Mouse (Mus musculus): ENCODE measurements at regions not wholly inside any gene's neighbourhood (a gene's known extent, or its start where the extent isn't known, plus 50 kb on each side); places are given as distances from the start of the nearest gene placed in this dataset.

- Histone ChIP-seq H3K4me1 (ENCODE audit: control insufficient read depth, insufficient read depth, low read length) (no peaks in the 10 kb centered on the region), H3K36me3 (ENCODE audit: control insufficient read depth, insufficient read depth, low read length) (no peaks in the 10 kb centered on the region), H3K9me3 (ENCODE audit: control insufficient read depth, low read length) (no peaks in the 10 kb centered on the region), H3K4me3 (ENCODE audit: low read depth, low read length) (no peak overlapping the region), H3K27ac (ENCODE audit: low read depth, low read length) (no peak overlapping the region), H3K9ac (ENCODE audit: low read length) (no peak overlapping the region), H3K4me2 (no peak overlapping the region), H3K27me3 (ENCODE audit: control insufficient read depth, insufficient read depth, low read length) (no peaks in the 10 kb centered on the region)
- WGBS: 83% methylated on average over 3 of the region's 3 CpGs
- DNase-seq (ENCODE audit: low spot score, missing footprints) (no peak), ATAC-seq (ENCODE audit: low FRiP score) (no peak)
Measured at GRCm38 (mm10) chr3:14952169-14952729, 66.2 kb downstream of the Car2 start.

GRCm38 (mm10) chr3:14952951-14953350, 66.9 kb downstream of the Car2 start:
- DNase-seq (ENCODE audit: low spot score, missing footprints) (no peak), ATAC-seq (ENCODE audit: low FRiP score) (no peak)
- Histone ChIP-seq H3K4me3 (ENCODE audit: low read depth, low read length) (no peak overlapping the region), H3K9ac (ENCODE audit: low read length) (no peak overlapping the region), H3K27ac (ENCODE audit: low read depth, low read length) (no peak overlapping the region), H3K9me3 (ENCODE audit: control insufficient read depth, low read length) (no peaks in the 10 kb centered on the region), H3K4me2 (no peak overlapping the region), H3K4me1 (ENCODE audit: control insufficient read depth, insufficient read depth, low read length) (no peaks in the 10 kb centered on the region), H3K27me3 (ENCODE audit: control insufficient read depth, insufficient read depth, low read length) (no peaks in the 10 kb centered on the region), H3K36me3 (ENCODE audit: control insufficient read depth, insufficient read depth, low read length) (no peaks in the 10 kb centered on the region)
- WGBS: 59% methylated on average over 3 of the region's 3 CpGs

GRCm38 (mm10) chr3:14957481-14957880, 71.4 kb downstream of the Car2 start:
- no peak overlapping the region for H3K4me2 ChIP-seq
- peaks cover 2% of the 10 kb centered on the region; the same call in 1 of the 2 replicates for H3K4me1 ChIP-seq (ENCODE audit: control insufficient read depth, insufficient read depth, low read length)
- H3K36me3 ChIP-seq (ENCODE audit: control insufficient read depth, insufficient read depth, low read length): no peaks in the 10 kb centered on the region
- DNase-seq (ENCODE audit: low spot score, missing footprints) (no peak), ATAC-seq (ENCODE audit: low FRiP score) (no peak)
- H3K4me3 ChIP-seq (ENCODE audit: low read depth, low read length): no peak overlapping the region
- WGBS: 79% methylated on average over 1 of the region's 1 CpGs
- no peak overlapping the region for H3K27ac ChIP-seq (ENCODE audit: low read depth, low read length)
- H3K9ac ChIP-seq (ENCODE audit: low read length): no peak overlapping the region
- no peaks in the 10 kb centered on the region for H3K27me3 ChIP-seq (ENCODE audit: control insufficient read depth, insufficient read depth, low read length)
- no peaks in the 10 kb centered on the region for H3K9me3 ChIP-seq (ENCODE audit: control insufficient read depth, low read length)

GRCm38 (mm10) chr3:14958277-14958676, 72.2 kb downstream of the Car2 start:
- WGBS: 80% methylated on average over 1 of the region's 1 CpGs

GRCm38 (mm10) chr3:14959586-14959985, 73.5 kb downstream of the Car2 start:
- Histone ChIP-seq H3K36me3 (ENCODE audit: control insufficient read depth, insufficient read depth, low read length) (no peaks in the 10 kb centered on the region), H3K4me1 (ENCODE audit: control insufficient read depth, insufficient read depth, low read length) (peaks cover 2% of the 10 kb centered on the region; the same call in 1 of the 2 replicates), H3K4me3 (ENCODE audit: low read depth, low read length) (no peak overlapping the region), H3K4me2 (no peak overlapping the region), H3K27ac (ENCODE audit: low read depth, low read length) (no peak overlapping the region), H3K9ac (ENCODE audit: low read length) (no peak overlapping the region), H3K27me3 (ENCODE audit: control insufficient read depth, insufficient read depth, low read length) (no peaks in the 10 kb centered on the region), H3K9me3 (ENCODE audit: control insufficient read depth, low read length) (no peaks in the 10 kb centered on the region)
- ATAC-seq (ENCODE audit: low FRiP score): peak; percentile 95
- 0% methylated on average over 1 of the region's 1 CpGs for WGBS
- DNase-seq (ENCODE audit: low spot score, missing footprints): peak; percentile 85

More at GRCm38 (mm10) chr3:14958277-14958676, 72.2 kb downstream of the Car2 start:
- no peaks in the 10 kb centered on the region for H3K27me3 ChIP-seq (ENCODE audit: control insufficient read depth, insufficient read depth, low read length)
- DNase-seq (ENCODE audit: low spot score, missing footprints) (no peak), ATAC-seq (ENCODE audit: low FRiP score) (no peak)
- no peaks in the 10 kb centered on the region for H3K36me3 ChIP-seq (ENCODE audit: control insufficient read depth, insufficient read depth, low read length)
- no peak overlapping the region for H3K4me3 ChIP-seq (ENCODE audit: low read depth, low read length)
- peaks cover 2% of the 10 kb centered on the region; the same call in 1 of the 2 replicates for H3K4me1 ChIP-seq (ENCODE audit: control insufficient read depth, insufficient read depth, low read length)
- H3K4me2 ChIP-seq: no peak overlapping the region
- H3K27ac ChIP-seq (ENCODE audit: low read depth, low read length): no peak overlapping the region
- no peak overlapping the region for H3K9ac ChIP-seq (ENCODE audit: low read length)
- no peaks in the 10 kb centered on the region for H3K9me3 ChIP-seq (ENCODE audit: control insufficient read depth, low read length)

- no peaks in the 10 kb centered on the region for H3K27me3 ChIP-seq (ENCODE audit: control insufficient read depth, insufficient read depth, low read length)
- no peak overlapping the region for H3K9ac ChIP-seq (ENCODE audit: low read length)
- ATAC-seq (ENCODE audit: low FRiP score): no peak
- no peaks in the 10 kb centered on the region for H3K36me3 ChIP-seq (ENCODE audit: control insufficient read depth, insufficient read depth, low read length)
- no peaks in the 10 kb centered on the region for H3K4me1 ChIP-seq (ENCODE audit: control insufficient read depth, insufficient read depth, low read length)
- no peaks in the 10 kb centered on the region for H3K9me3 ChIP-seq (ENCODE audit: control insufficient read depth, low read length)
- no peak overlapping the region for H3K27ac ChIP-seq (ENCODE audit: low read depth, low read length)
- H3K4me3 ChIP-seq (ENCODE audit: low read depth, low read length): no peak overlapping the region
- WGBS: 78% methylated on average over 5 of the region's 5 CpGs
- no peak for DNase-seq (ENCODE audit: low spot score, missing footprints)
- no peak overlapping the region for H3K4me2 ChIP-seq
Measured at GRCm38 (mm10) chr3:14964795-14965194, 78.7 kb downstream of the Car2 start.

- H3K36me3 ChIP-seq (ENCODE audit: control insufficient read depth, insufficient read depth, low read length): no peaks in the 10 kb centered on the region
- no peaks in the 10 kb centered on the region for H3K9me3 ChIP-seq (ENCODE audit: control insufficient read depth, low read length)
- WGBS: 88% methylated on average over 5 of the region's 5 CpGs
- H3K4me3 ChIP-seq (ENCODE audit: low read depth, low read length): no peak overlapping the region
- H3K4me2 ChIP-seq: no peak overlapping the region
- H3K4me1 ChIP-seq (ENCODE audit: control insufficient read depth, insufficient read depth, low read length): no peaks in the 10 kb centered on the region
- H3K27ac ChIP-seq (ENCODE audit: low read depth, low read length): no peak overlapping the region
- DNase-seq (ENCODE audit: low spot score, missing footprints) (no peak), ATAC-seq (ENCODE audit: low FRiP score) (no peak)
- H3K27me3 ChIP-seq (ENCODE audit: control insufficient read depth, insufficient read depth, low read length): no peaks in the 10 kb centered on the region
- no peak overlapping the region for H3K9ac ChIP-seq (ENCODE audit: low read length)
Measured at GRCm38 (mm10) chr3:14965438-14966044, 79.5 kb downstream of the Car2 start.

- H3K4me2 ChIP-seq: no peak overlapping the region
- H3K9me3 ChIP-seq (ENCODE audit: control insufficient read depth, low read length): no peaks in the 10 kb centered on the region
- no peak overlapping the region for H3K9ac ChIP-seq (ENCODE audit: low read length)
- H3K4me3 ChIP-seq (ENCODE audit: low read depth, low read length): no peak overlapping the region
- H3K36me3 ChIP-seq (ENCODE audit: control insufficient read depth, insufficient read depth, low read length): no peaks in the 10 kb centered on the region
- ATAC-seq (ENCODE audit: low FRiP score) (no peak), DNase-seq (ENCODE audit: low spot score, missing footprints) (no peak)
- WGBS: 91% methylated on average over 5 of the region's 5 CpGs
- H3K4me1 ChIP-seq (ENCODE audit: control insufficient read depth, insufficient read depth, low read length): no peaks in the 10 kb centered on the region; the same call in 1 of the 2 replicates
- H3K27me3 ChIP-seq (ENCODE audit: control insufficient read depth, insufficient read depth, low read length): no peaks in the 10 kb centered on the region
- no peak overlapping the region for H3K27ac ChIP-seq (ENCODE audit: low read depth, low read length)
Measured at GRCm38 (mm10) chr3:14967235-14967634, 81.2 kb downstream of the Car2 start.

GRCm38 (mm10) chr3:14968345-14968744, 82.3 kb downstream of the Car2 start:
- no peak for ATAC-seq (ENCODE audit: low FRiP score)
- no peak overlapping the region for H3K9ac ChIP-seq (ENCODE audit: low read length)
- H3K27ac ChIP-seq (ENCODE audit: low read depth, low read length): no peak overlapping the region
- no peak overlapping the region for H3K4me3 ChIP-seq (ENCODE audit: low read depth, low read length)
- WGBS: 81% methylated on average over 1 of the region's 1 CpGs
- H3K27me3 ChIP-seq (ENCODE audit: control insufficient read depth, insufficient read depth, low read length): no peaks in the 10 kb centered on the region
- H3K4me2 ChIP-seq: no peak overlapping the region
- no peak for DNase-seq (ENCODE audit: low spot score, missing footprints)
- no peaks in the 10 kb centered on the region for H3K9me3 ChIP-seq (ENCODE audit: control insufficient read depth, low read length)
- H3K36me3 ChIP-seq (ENCODE audit: control insufficient read depth, insufficient read depth, low read length): no peaks in the 10 kb centered on the region
- no peaks in the 10 kb centered on the region; the same call in 1 of the 2 replicates for H3K4me1 ChIP-seq (ENCODE audit: control insufficient read depth, insufficient read depth, low read length)

Measured in midbrain, embryonic 11.5 days (tissue).